Mouse (Mus musculus) testis, adult 2 months (tissue): ENCODE measurements at regions not wholly inside any gene's neighbourhood (a gene's known extent, or its start where the extent isn't known, plus 50 kb on each side); places are given as distances from the start of the nearest gene placed in this dataset.

ENCODE experiments used
- H3K27ac ChIP-seq: fragments of 200-500 bp; 2 replicates; pipeline ENCODE4 v1.5.1; 2012; ENCODE audit warnings: low read depth, low read length; ENCODE audit not compliant: control insufficient read depth, insufficient read depth
- H3K27me3 ChIP-seq: fragments of 200-500 bp; 2 replicates; pipeline ENCODE4 v1.6.1; 2012; ENCODE audit warnings: mild to moderate bottlenecking, low read length, moderate library complexity; ENCODE audit not compliant: control insufficient read depth, insufficient read depth
- H3K36me3 ChIP-seq: fragments of 200-500 bp; 2 replicates; pipeline ENCODE4 v1.6.1; 2012; ENCODE audit warnings: mild to moderate bottlenecking, low read length; ENCODE audit not compliant: control insufficient read depth, insufficient read depth
- H3K4me1 ChIP-seq: fragments of 200-500 bp; 2 replicates; pipeline ENCODE4 v1.6.1; 2012; ENCODE audit warnings: low read length; ENCODE audit not compliant: control insufficient read depth, insufficient read depth
- H3K4me3 ChIP-seq: fragments of 200-500 bp; 2 replicates; pipeline ENCODE4 v1.5.1; 2012; ENCODE audit warnings: low read depth, mild to moderate bottlenecking, low read length, moderate library complexity, mixed read lengths; ENCODE audit not compliant: control insufficient read depth
- CTCF ChIP-seq: fragments of 200-500 bp; IDR thresholded peaks from 2 replicates; pipeline ENCODE4 v1.5.1; 2012; ENCODE audit warnings: low read depth, mild to moderate bottlenecking, inconsistent platforms, low read length, moderate library complexity; ENCODE audit not compliant: control insufficient read depth, insufficient read depth, insufficient replicate concordance
- POLR2A ChIP-seq: fragments of 200-500 bp; IDR thresholded peaks from 2 replicates; pipeline ENCODE4 v1.6.1; 2012; ENCODE audit warnings: low read depth, mild to moderate bottlenecking, inconsistent platforms, low read length, moderate library complexity; ENCODE audit not compliant: control insufficient read depth

- Histone ChIP-seq H3K27ac (no peak overlapping the region), H3K4me1 (no peaks in the 10 kb centered on the region; the same call in 1 of the 2 replicates), H3K27me3 (no peaks in the 10 kb centered on the region), H3K4me3 (no peak overlapping the region), H3K36me3 (no peaks in the 10 kb centered on the region)
- TF ChIP-seq POLR2A (no peak), CTCF (no peak)
Measured at GRCm38 (mm10) chr5:112136646-112137045, 115.7 kb downstream of the Cryba4 start.

DNA sequence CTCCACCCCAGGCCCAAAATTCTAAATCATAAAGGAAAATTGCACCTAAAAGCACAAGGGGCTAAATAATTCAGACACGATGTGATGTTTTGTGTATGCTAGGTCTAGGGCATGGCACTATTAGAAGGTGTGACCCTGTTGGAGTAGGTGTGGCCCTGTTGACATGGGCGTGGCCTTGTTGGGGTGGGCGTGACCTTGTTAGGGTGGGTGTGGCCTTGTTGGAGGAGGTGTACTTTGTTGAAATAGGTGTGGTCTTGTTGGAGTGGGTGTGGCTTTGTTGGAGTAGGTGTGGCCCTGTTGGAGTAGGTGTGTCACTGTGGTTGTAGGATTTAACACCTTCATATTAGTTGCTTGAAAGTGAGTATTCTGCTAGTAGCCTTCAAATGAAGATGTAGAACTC, 114.1 kb downstream of the Cryba4 start:
- Histone ChIP-seq H3K27ac (no peak overlapping the region), H3K27me3 (no peaks in the 10 kb centered on the region), H3K4me3 (no peak overlapping the region), H3K4me1 (no peaks in the 10 kb centered on the region; the same call in 1 of the 2 replicates), H3K36me3 (no peaks in the 10 kb centered on the region)
- TF ChIP-seq CTCF (no peak), POLR2A (no peak)

GRCm38 (mm10) chr5:112142731-112143130, 109.6 kb downstream of the Cryba4 start:
- Histone ChIP-seq H3K4me3 (no peak overlapping the region), H3K27ac (no peak overlapping the region), H3K4me1 (no peaks in the 10 kb centered on the region), H3K27me3 (no peaks in the 10 kb centered on the region), H3K36me3 (no peaks in the 10 kb centered on the region)
- no peak for TF ChIP-seq POLR2A
- TF ChIP-seq CTCF: no peak

- Histone ChIP-seq H3K27me3 (no peaks in the 10 kb centered on the region), H3K27ac (no peak overlapping the region), H3K36me3 (no peaks in the 10 kb centered on the region), H3K4me1 (no peaks in the 10 kb centered on the region), H3K4me3 (no peak overlapping the region)
- TF ChIP-seq POLR2A (no peak), CTCF (no peak)
Measured at GRCm38 (mm10) chr5:112143993-112144621, 108.2 kb downstream of the Cryba4 start.

DNA sequence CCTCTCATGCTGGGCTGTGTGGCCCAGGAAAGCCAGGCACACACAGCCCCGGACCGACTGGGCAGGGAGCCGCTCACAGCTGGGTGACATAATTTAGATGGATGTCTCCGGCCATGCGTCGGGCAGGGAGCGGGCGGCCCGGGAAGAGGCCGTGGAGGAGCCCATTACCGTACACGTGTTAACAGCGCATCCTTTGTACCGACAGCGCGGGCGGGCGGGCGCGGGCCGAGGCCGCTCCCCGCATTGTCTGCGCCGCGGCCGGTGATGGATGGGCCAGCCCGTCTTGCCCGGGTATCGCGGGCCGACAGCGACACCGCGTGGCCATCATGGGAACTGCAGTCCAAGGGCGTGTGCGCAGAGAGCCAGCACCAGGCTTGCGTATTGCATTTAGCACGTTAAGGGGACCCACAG, 98.6 kb downstream of the Cryba4 start:
- Histone ChIP-seq H3K36me3 (no peaks in the 10 kb centered on the region), H3K4me3 (peak overlapping the region; percentile 86), H3K27ac (no peak overlapping the region), H3K27me3 (no peaks in the 10 kb centered on the region; the same call in 1 of the 2 replicates), H3K4me1 (peaks cover 2% of the 10 kb centered on the region; the same call in 1 of the 2 replicates)
- peak; percentile 100 for TF ChIP-seq CTCF
- no peak for TF ChIP-seq POLR2A

DNA sequence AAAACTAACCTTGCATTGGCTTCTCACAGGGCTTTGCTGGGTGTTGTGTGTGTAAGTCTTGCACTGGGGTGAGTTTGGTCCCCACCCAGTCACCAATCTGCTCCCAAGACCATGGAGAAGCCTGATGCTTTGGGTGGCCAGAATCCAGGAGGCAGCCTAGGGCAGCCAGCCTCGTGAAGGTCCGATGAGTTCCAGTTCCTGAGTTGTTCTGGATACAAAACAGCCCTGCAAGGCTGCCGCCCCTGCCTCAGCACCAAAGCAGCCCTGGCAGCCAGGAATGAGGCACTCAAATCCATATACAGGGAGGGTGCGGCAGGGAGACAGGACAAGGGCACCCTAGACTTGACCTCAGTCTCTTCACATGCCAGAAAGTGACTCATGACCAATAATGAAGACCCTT, 97.7 kb downstream of the Cryba4 start:
- Histone ChIP-seq H3K36me3 (no peaks in the 10 kb centered on the region), H3K4me1 (peaks cover 2% of the 10 kb centered on the region; the same call in 1 of the 2 replicates), H3K27me3 (no peaks in the 10 kb centered on the region; the same call in 1 of the 2 replicates), H3K27ac (no peak overlapping the region), H3K4me3 (peak overlapping the region; percentile 86)
- TF ChIP-seq CTCF: no peak
- no peak for TF ChIP-seq POLR2A

- H3K27me3 ChIP-seq: no peaks in the 10 kb centered on the region; the same call in 1 of the 2 replicates
- H3K4me3 ChIP-seq: peak overlapping the region; percentile 86
- H3K27ac ChIP-seq: no peak overlapping the region
- H3K4me1 ChIP-seq: peaks cover 2% of the 10 kb centered on the region; the same call in 1 of the 2 replicates
- no peak for TF ChIP-seq POLR2A
- no peak for TF ChIP-seq CTCF
- H3K36me3 ChIP-seq: no peaks in the 10 kb centered on the region
Measured at GRCm38 (mm10) chr5:112155051-112155450, 97.3 kb downstream of the Cryba4 start.
